Mouse (Mus musculus) adrenal gland, postnatal 10 days (tissue): Measurements from ENCODE around the gene Cyb561d1. TPM values are rescaled to one million over a fixed set of nuclear protein-coding genes. Genes with fewer than 3 reads are reported as not detected.
A peak's percentile ranks its signal among the peaks of the same experiment; 100 is the strongest.
"Not testable (repeated sequence)": the region's sequence is repeated elsewhere in the genome, so short reads cannot be mapped to it uniquely, and the experiment has no call there.

Experiments used
- DNase-seq: peaks from one replicate; pipeline ENCODE4 v3.0.0; 2021; ENCODE audit warnings: mixed read lengths
- long read RNA-seq, 2 experiments: library from polyadenylated mRNA; stranded (forward); transcript quantifications; one replicate each; pipeline ENCODE4 v2.0.0; 2021
- total RNA-seq, 2 experiments: library from RNA; stranded (reverse); gene quantifications; 2 replicates each; pipeline ENCODE4 v1.2.3; 2021

The Cyb561d1 gene
- 1 to 10 TPM; 6.6 to 6.9 TPM for total RNA-seq
- long read RNA-seq, experiment 1, full-length matches to known transcripts, result 4 of 5 reads
- long read RNA-seq, experiment 1, partial matches to known transcripts, result 0 of 5 reads
- long read RNA-seq, experiment 1, other reads (novel, unspliced or antisense), result 1 of 5 reads
- long read RNA-seq, experiment 2, partial matches to known transcripts, result 0 of 3 reads
- long read RNA-seq, experiment 2, other reads (novel, unspliced or antisense), result 1 of 3 reads

GRCm38 (mm10) chr3:108200329-108201323 is at the start of gene Cyb561d1:
TSS of gene Cyb561d1 (minus strand) at chr3:108201212.
- peak; percentile 95 for DNase-seq

- no peak for DNase-seq
These were observed 45.8 kb upstream of the Cyb561d1 start for GRCm38 (mm10) chr3:108246857-108247256.

- DNase-seq, result no peak
These were observed 40.3 kb upstream of the Cyb561d1 start for GRCm38 (mm10) chr3:108241243-108241839.

GRCm38 (mm10) chr3:108237474-108238102 is 36.6 kb upstream of the Cyb561d1 start:
- not testable (repeated sequence) for DNase-seq

DNA sequence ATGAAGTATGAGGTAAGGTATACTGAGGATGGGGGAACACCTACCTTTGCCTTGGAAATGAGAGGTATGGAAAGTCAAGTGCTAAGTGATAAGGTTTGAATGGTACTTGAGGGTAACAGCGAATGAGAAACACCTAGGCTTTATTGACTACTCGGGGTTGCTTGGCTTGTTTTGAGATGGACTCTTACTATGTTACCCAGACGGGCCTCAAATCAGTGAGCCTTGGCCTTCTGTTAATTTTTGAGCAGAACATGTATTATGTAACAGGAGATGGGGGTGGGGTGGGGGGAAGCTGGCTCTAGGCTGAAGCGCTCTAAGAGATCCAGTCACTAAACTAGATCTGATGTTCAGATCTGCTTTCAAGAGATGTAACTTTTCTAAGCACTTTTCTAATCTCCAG is 30.6 kb upstream of the Cyb561d1 start:
- no peak for DNase-seq

GRCm38 (mm10) chr3:108227521-108227920 is 26.5 kb upstream of the Cyb561d1 start:
- no peak for DNase-seq

GRCm38 (mm10) chr3:108226558-108227350 is 25.7 kb upstream of the Cyb561d1 start, which contains the start of gene Sypl2:
TSS of gene Sypl2 (minus strand) at chr3:108226648.
- peak; percentile 65 for DNase-seq

- no peak for DNase-seq
These were observed 24.9 kb upstream of the Cyb561d1 start for GRCm38 (mm10) chr3:108225711-108226557.

- DNase-seq, result no peak
These were observed 19.6 kb upstream of the Cyb561d1 start for GRCm38 (mm10) chr3:108220661-108221060.

- peak; percentile 70 for DNase-seq
These were observed 13.7 kb upstream of the Cyb561d1 start for GRCm38 (mm10) chr3:108214734-108215133.

DNA sequence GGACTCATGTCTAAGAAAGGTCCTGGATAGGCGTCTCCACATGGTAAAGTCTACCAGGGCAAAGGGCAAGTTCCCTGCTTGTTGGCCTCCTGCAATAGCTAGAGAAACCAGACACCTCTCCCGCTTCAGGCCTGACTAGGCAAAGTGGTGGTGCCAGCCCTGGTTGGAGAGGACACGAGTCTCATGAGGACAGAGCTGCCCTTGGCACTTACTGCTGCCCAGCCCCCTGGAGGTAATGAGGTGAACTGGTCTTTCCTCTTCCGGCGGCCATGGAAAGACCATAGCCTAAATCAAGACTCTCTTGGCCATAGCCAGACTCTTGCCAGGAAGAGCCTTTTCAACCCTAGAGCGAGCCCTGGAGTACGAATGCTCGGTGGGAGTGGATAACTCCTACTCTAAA is 11.4 kb upstream of the Cyb561d1 start:
- no peak for DNase-seq

DNA sequence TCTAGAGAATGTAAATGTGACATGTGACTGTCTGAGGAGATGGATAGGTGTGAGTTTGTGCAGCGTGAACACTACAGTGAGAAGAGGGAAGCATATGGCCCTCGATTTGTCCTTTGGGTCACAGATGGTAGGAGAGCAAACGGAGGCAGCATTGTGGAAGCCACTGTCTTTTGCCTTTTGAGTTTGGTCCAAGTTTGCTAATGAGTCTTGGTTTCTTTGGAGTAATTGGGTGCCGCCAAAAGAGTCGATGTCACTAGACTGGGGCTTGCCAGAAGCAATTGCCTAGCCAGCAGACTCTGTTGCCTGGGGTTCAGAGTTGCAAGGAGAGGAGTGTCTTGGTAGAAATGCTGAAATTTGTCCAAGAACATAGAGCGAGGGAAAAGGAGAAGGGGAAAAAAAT is 10.8 kb upstream of the Cyb561d1 start:
- DNase-seq, result no peak

GRCm38 (mm10) chr3:108210771-108211139 is 9.7 kb upstream of the Cyb561d1 start, which contains the start of gene Atxn7l2:
TSS of gene Atxn7l2 (minus strand) at chr3:108210934.
- peak; percentile 69 for DNase-seq

GRCm38 (mm10) chr3:108209946-108210770 is 9.1 kb upstream of the Cyb561d1 start:
- peak; percentile 93 for DNase-seq

DNA sequence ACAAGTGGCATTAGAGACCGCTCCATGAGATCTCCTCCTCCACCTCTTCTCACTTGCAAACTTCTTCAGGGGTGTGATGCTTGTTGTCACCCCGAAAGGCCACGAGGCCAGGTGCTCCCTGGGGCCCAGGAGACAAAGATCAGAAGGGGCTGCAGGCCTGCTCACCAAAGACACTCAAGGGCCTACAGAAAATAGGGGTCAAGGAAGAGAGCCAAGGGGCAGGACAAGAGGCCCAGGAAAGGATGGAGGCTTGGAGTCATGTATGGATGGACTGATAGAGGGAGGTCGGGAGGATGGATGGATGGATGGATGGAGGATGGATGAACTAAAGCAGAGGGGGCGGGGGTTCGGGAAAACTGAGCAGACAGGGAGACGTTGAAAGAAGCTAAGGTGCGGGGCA is 8.5 kb upstream of the Cyb561d1 start:
- no peak for DNase-seq

GRCm38 (mm10) chr3:108209001-108209400 is 8.0 kb upstream of the Cyb561d1 start:
- DNase-seq, result no peak

- DNase-seq, result no peak
These were observed 5.8 kb upstream of the Cyb561d1 start for GRCm38 (mm10) chr3:108206731-108207375.

- no peak for DNase-seq
These were observed 4.6 kb upstream of the Cyb561d1 start for GRCm38 (mm10) chr3:108205601-108206000.

DNA sequence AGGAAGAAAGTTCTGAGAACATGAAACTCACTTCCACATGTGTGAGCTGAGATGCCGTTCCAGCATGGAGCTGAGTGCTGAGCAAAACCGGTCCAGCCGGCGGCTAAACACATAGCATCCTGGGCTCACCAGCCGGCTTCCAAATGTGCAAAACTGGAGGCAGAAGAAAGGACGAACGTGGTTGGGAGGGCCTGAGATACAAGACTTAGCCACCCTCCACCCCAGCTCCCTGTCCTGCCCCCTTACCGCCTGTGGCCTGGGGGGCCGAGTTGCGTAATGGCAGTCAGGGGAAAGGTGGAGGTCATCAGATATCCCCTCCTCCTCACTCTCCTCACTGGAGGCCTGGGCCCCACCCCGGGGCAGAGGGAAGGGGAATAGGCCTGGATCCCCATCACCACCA is 3.5 kb upstream of the Cyb561d1 start:
- DNase-seq, result no peak
